Mouse (Mus musculus) thymus, postnatal 10 days (tissue): ENCODE measurements around the gene Gm20532.

Experiments
- DNase-seq, 2 experiments: peaks; one replicate each; pipeline ENCODE4 v3.0.0; 2021; ENCODE audit warnings: low spot score in 2 of 2

The Gm20532 gene

DNA sequence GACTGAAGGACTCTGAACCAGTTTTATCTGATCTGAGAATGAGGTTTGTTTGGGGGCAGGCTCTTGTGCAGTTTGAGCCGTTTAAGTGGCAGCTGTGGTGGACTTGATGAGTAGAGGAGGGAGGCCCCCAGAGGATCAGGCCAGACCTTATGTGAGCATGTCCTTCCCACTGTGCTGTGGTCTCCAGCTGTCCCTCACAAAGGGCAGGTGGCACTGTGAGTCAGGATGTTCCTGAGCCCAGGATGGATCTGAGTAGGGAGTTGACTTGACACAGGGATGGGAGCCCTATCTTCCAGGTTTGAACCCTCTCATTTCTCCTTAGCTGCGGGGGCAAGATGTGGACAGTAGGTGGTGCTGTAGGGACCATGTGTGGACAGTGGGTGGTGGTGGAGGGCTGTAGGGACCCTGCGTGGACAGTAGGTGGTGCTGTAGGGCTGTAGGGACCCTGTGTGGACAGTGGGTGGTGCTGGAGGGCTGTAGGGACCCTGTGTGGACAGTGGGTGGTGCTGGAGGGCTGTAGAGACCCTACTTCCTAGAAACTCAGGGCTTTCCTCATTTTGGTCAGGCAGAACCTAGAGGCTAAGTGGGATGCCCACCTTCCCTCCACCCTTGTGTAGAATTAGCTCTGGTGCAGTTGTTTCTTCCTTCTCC lies 60.3 kb downstream of the Gm20532 start:
- peak; percentile 65 to 75 for DNase-seq

DNA sequence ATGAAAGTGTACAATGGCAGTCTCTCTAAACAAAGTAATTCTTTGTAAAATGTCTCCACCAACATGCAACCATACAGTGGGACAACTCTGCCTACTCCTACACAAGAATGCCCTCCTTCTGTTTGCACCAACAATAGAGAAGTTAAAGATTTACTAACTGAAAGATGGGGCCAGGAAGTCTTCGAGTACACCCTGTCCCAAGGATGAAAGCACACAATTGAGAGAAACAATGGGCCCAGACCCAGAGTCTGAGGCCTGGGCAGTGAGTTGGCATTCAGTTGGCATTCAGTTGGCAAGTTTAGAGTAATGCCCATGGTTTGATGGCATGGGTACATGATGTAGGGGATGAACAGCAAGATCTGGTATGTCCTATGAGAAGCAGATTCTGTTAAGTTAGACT lies 68.2 kb downstream of the Gm20532 start:
- DNase-seq: no peak

DNA sequence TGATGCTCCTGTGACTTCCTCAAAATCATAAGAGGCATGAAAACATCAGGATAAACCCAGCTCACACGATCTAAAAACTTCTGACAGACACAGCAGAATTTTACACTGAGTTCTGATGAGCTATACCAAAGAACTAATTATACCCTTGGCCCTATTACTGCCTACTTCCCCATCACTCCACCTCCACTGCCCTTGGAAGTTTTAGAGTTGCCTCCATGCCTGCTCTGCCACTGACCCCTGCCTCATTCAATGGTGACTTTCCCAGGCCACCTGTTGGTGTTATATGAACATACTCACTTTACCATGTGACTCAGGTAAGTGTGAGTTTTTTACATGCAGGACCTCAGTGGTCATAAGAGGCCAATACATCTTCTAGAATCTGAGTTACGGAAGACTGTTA lies 71.0 kb downstream of the Gm20532 start:
- DNase-seq: no peak

DNA sequence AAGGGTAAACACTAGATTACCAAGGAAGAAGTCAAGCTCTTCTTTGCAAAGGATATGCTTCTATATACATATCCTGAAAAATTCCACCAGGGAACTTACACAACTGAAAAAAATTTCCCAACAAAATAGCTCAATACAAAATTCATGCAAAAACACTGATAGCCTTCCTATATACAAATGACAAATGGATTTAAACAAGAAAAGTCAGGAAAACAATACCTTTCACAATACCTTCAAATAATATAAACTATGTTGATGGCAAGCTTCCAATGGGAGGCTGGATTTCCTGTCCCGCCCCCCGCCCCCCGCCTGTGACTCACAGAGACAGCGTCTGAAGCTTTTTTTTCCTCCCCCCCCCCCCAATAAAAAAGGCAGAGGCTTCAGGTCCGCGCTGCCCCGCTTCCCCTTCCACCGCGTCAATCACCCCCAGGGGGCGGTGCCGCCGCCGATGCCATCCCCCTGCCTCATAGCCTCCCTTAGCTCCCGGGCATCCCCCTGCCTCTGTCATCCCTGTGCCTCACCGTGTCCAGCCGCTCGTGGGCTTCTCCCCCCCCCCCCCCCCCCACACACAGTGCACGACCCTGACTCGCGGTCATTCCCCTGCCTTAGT lies 74.8 kb downstream of the Gm20532 start:
- DNase-seq: peak in 1 of 2 experiments; percentile 43

DNA sequence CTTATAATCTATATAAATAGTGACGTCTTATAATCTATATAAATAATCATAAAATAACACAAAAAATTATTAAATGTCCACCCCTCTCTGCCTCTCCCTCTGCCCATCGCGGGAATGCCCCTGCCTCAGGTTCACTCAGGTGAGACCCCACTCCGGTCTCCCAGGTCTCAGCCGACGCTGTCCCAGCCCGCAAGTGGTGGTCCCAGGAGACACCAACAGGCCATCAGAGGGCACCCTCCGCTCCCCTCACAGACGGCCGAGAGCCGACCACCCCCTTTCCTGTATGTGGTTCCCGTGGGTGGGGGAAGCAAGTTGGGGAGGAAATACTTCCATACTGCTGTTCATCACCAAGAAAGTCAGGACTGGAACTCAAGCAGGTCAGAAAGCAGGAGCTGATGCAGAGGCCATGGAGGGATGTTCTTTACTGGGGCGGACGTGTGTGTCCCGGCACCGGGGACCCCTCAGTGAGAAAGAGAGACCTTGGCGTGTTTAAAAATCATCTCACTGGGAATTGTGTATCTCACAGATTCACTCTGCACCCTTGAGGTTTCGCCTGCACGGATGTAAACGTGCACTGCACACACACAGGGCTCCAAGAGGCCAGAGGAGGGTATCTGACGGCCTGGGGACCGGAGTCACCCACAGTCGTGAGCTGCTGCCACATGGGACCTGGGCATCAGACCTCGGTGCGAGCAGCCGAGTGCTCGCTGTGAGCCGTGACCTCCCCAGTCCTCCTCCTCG lies 75.5 kb downstream of the Gm20532 start:
- DNase-seq: no peak

DNA sequence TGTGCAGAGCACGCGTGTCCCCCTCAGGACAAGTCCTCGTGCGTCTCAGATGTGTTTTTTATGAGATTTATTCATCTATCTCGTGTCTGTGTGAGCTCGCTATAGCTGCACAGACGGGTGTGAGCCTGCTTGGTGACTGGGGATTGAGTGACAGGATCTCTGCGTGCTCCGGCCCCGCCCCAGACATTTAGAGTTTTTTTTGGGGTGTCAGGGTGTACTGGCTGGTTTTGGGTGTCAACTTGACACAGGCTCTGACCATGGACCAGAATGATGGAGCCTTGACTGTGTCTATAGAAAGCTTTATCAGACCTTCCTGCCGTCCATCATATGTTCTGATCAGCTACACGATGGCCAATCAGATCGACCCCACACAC lies 76.1 kb downstream of the Gm20532 start:
- DNase-seq: no peak

DNA sequence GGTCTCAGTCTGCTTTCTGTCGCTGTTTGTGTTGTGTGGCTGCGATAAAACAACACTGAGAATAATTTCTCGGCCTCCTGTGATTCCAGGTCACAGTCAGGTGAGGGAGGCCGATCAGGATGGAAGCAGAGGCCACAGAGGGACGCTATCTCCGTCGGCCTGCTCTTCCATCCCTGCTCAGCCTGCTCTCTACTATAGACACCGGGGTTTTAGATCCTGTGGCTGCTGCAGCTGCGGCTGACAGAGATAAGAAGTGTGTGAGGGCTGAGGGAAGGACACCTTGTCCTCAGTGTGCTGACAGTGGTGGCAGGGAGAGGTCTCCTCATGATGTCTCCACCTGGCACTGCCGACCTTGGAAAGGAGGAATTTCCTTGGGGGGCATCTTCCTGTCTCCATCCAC lies 76.7 kb downstream of the Gm20532 start:
- DNase-seq: no peak

DNA sequence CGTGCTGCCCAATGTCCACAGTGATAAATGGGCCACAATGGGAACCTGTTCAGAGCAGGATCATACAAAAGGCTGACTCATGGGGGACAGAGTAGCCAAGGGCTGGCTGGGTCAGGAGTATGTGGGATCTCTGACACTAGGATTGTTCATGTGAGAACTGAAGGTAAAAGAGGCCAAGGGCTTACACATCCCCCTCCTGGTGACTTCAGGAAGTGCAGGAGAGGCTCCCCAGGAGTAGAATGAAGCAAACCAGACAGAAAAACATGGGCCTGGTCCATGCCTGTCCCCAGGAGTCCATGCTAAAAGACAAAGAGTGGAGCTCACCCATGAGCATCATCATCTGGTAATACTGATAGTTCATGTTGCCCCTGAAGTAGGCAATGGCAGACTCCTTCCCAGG lies 77.1 kb downstream of the Gm20532 start:
- DNase-seq: peak; percentile 43 to 77

DNA sequence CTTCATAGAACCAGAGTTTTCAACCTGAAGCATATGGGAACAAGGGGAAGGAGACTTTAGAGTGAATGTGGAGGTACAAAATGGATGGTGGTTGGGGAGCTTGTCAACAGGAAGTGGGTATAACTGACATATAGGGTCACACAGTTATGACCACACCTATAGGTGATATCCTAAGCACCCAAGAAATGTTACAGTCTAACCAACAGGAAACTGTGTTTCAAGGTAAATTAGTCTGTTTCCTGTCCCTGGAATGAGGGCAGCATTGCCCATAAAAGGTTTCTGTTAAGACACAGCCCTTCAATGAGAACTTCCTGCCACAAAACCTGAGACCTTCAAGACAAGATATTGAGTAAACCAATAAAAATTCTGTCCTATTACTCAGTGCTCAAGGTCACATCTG lies 82.3 kb downstream of the Gm20532 start:
- peak in 1 of 2 experiments; percentile 26 for DNase-seq

DNA sequence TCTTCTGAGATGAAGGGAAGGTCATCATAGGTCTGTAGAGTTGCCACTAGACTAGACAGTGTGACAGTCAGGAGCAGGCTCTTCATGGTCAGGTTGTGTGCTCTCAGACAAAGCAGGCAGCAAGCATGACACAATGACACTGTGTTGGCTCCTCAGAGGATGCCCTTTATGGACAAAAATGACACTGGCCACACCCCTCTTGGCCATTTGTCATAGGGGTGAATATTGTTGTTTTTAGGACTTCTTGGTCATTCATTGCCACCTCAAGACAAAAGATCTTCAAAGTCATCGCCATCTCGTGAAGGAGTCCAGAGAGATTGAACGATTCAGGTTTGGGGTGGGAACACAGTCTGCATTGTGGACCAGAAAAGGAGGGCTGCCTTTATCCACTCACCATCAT lies 84.7 kb downstream of the Gm20532 start, which contains the start of gene Lcn4:
Gene Lcn4, minus strand, starts transcription at position 101 of the 400 bp plus-strand sequence.
- DNase-seq: no peak
